30 mouse cellular contexts compared by ENCODE assay signal in the genomic region with DNA sequence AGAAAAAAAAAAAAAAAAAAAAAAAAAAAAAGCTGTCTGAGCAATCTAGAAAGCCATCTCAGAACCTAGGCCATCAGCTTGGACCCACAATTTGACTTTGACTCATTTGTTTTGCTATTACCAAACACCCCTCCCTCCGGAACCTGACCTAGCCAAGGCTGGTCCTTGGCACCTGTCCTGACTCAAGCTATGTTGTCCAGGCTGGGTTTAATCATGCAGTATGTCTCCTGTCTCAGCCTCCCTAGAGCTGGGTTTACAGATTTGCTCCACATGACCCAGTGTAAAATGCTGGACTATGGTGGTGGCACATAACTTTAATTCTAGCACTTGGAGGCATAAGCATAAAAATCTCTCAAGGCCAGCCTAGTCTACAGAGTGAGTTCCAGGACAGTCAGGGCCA. TPM values are rescaled to one million over a fixed set of nuclear protein-coding genes. Genes with fewer than 3 reads are reported as not detected.
DNase-seq lines count a peak whose midpoint lies in the region; ATAC-seq lines count a peak whose summit lies in the region.
"Had no signal": no experiment of that assay in that cellular context is flagged by ENCODE, and none has a peak within 500 bp of the region (broad histone marks: within the 10 kb centered on the region; RNA-seq: fewer than 3 reads in every experiment).

No protein-coding gene starts in this region.

- H3K27ac ChIP-seq in forebrain, embryonic 15.5 days (replicated peaks) = no peak overlapping the region
- H3K27ac ChIP-seq in forebrain, embryonic 10.5 days = no peak overlapping the region
- H3K27ac ChIP-seq in kidney, embryonic 16.5 days (ENCODE audit: low read length) = no peak overlapping the region
- H3K27ac ChIP-seq in midbrain, embryonic 16.5 days (ENCODE audit: low read length) = no peak overlapping the region
- H3K27ac ChIP-seq in midbrain, embryonic 10.5 days (replicated peaks) = no peak overlapping the region
- H3K27ac ChIP-seq: embryonic facial prominence, embryonic 10.5 days; embryonic facial prominence, embryonic 15.5 days; forebrain, embryonic 13.5 days; gastrocnemius, adult 2 months; heart, embryonic 15.5 days; hindbrain, embryonic 12.5 days; kidney, postnatal 0 days; limb, embryonic 13.5 days; lung, embryonic 15.5 days; neural tube, embryonic 12.5 days; stomach, postnatal 0 days had no signal

- no peak for DNase-seq in forebrain, embryonic 10.5 days (ENCODE audit: extremely low spot score, low spot score)
- DNase-seq in kidney, postnatal 14 days = no peak
- DNase-seq in midbrain, embryonic 10.5 days (ENCODE audit: low spot score) = no peak
- DNase-seq in left cerebral cortex, postnatal 25 days (ENCODE audit: low spot score in 2 of 2) = no peak
- DNase-seq: B cell, adult 2 months; cerebellum, adult 8-10 months; cerebellum, postnatal 25 days; gastrocnemius, adult 2 months; gastrocnemius, postnatal 36 days; heart, postnatal 36 days; kidney, adult 2 months; layer of hippocampus, adult 9-11 months; midbrain, embryonic 14.5 days; right cerebral cortex, adult 18-20 months; right cerebral cortex, postnatal 4 days; thymus, postnatal 4 days had no signal

- no peaks in the 10 kb centered on the region for H3K9me3 ChIP-seq in forebrain, embryonic 15.5 days
- no peaks in the 10 kb centered on the region for H3K9me3 ChIP-seq in forebrain, embryonic 10.5 days
- no peaks in the 10 kb centered on the region for H3K9me3 ChIP-seq in kidney, embryonic 16.5 days (ENCODE audit: low read length)
- H3K9me3 ChIP-seq in midbrain, embryonic 16.5 days (replicated peaks; ENCODE audit: control insufficient read depth, low read length, poor library complexity, severe bottlenecking) = no peaks in the 10 kb centered on the region
- no peaks in the 10 kb centered on the region for H3K9me3 ChIP-seq in midbrain, embryonic 10.5 days (replicated peaks)
- H3K9me3 ChIP-seq: embryonic facial prominence, embryonic 10.5 days; embryonic facial prominence, embryonic 15.5 days; forebrain, embryonic 13.5 days; heart, embryonic 15.5 days; hindbrain, embryonic 12.5 days; limb, embryonic 13.5 days; lung, embryonic 15.5 days; neural tube, embryonic 12.5 days had no signal

- ATAC-seq in forebrain, embryonic 15.5 days (replicated peaks) = 0 out of 2 replicates have a peak, but pooled peaks have one; percentile 25
- 0 out of 2 replicates have a peak, but pooled peaks have one; percentile 39 for ATAC-seq in kidney, embryonic 16.5 days (ENCODE audit: low FRiP score, low TSS enrichment)
- ATAC-seq in midbrain, embryonic 16.5 days = 0 out of 2 replicates have a peak, but pooled peaks have one; percentile 21
- 0 out of 2 replicates have a peak, but pooled peaks have one; percentile 8 for ATAC-seq in monocyte, adult 5-6 weeks (replicated peaks; ENCODE audit: insufficient number of reproducible peaks, low FRiP score, low TSS enrichment, poor library complexity, severe bottlenecking)
- ATAC-seq: forebrain, embryonic 13.5 days had no signal

- no peaks in the 10 kb centered on the region for H3K4me1 ChIP-seq in forebrain, embryonic 15.5 days
- no peaks in the 10 kb centered on the region for H3K4me1 ChIP-seq in forebrain, embryonic 10.5 days
- no peaks in the 10 kb centered on the region for H3K4me1 ChIP-seq in kidney, embryonic 16.5 days (ENCODE audit: insufficient read depth, low read length)
- H3K4me1 ChIP-seq in midbrain, embryonic 16.5 days (ENCODE audit: control insufficient read depth, insufficient read depth, low read length) = no peaks in the 10 kb centered on the region
- H3K4me1 ChIP-seq in midbrain, embryonic 10.5 days = no peaks in the 10 kb centered on the region
- H3K4me1 ChIP-seq: embryonic facial prominence, embryonic 10.5 days; embryonic facial prominence, embryonic 15.5 days; forebrain, embryonic 13.5 days; heart, embryonic 15.5 days; hindbrain, embryonic 12.5 days; limb, embryonic 13.5 days; lung, embryonic 15.5 days; neural tube, embryonic 12.5 days had no signal

- intact Hi-C loops in left cerebral cortex, postnatal 25 days (cut with DNase I) = no loop called here

- H3K4me2 ChIP-seq in forebrain, embryonic 15.5 days (replicated peaks) = no peak overlapping the region
- H3K4me2 ChIP-seq in kidney, embryonic 16.5 days (replicated peaks; ENCODE audit: low read depth, low read length) = no peak overlapping the region
- no peak overlapping the region for H3K4me2 ChIP-seq in midbrain, embryonic 16.5 days (ENCODE audit: low read length)
- H3K4me2 ChIP-seq: embryonic facial prominence, embryonic 15.5 days; forebrain, embryonic 13.5 days; heart, embryonic 15.5 days; hindbrain, embryonic 12.5 days; limb, embryonic 13.5 days; lung, embryonic 15.5 days; neural tube, embryonic 12.5 days had no signal

- 98% methylated on average over 1 of the region's 1 CpGs for WGBS in forebrain, embryonic 15.5 days
- 100% methylated on average over 1 of the region's 1 CpGs for WGBS in forebrain, embryonic 10.5 days
- WGBS in kidney, embryonic 16.5 days = 96% methylated on average over 1 of the region's 1 CpGs
- WGBS in midbrain, embryonic 16.5 days = 95% methylated on average over 1 of the region's 1 CpGs
- WGBS in midbrain, embryonic 10.5 days = 100% methylated on average over 1 of the region's 1 CpGs

- no peak overlapping the region for H3K9ac ChIP-seq in forebrain, embryonic 15.5 days (replicated peaks)
- H3K9ac ChIP-seq in kidney, embryonic 16.5 days (replicated peaks; ENCODE audit: low read length) = no peak overlapping the region
- H3K9ac ChIP-seq in midbrain, embryonic 16.5 days (ENCODE audit: low read depth, low read length) = no peak overlapping the region
- H3K9ac ChIP-seq: embryonic facial prominence, embryonic 15.5 days; forebrain, embryonic 13.5 days; heart, embryonic 15.5 days; hindbrain, embryonic 12.5 days; limb, embryonic 13.5 days; lung, embryonic 15.5 days; neural tube, embryonic 12.5 days had no signal

- H3K36me3 ChIP-seq in forebrain, embryonic 15.5 days = peaks cover 14% of the 10 kb centered on the region
- peaks cover 24% of the 10 kb centered on the region for H3K36me3 ChIP-seq in forebrain, embryonic 10.5 days (replicated peaks)
- peaks cover 13% of the 10 kb centered on the region for H3K36me3 ChIP-seq in kidney, embryonic 16.5 days (ENCODE audit: insufficient read depth, low read length)
- H3K36me3 ChIP-seq in midbrain, embryonic 16.5 days (ENCODE audit: control insufficient read depth, insufficient read depth, low read length) = peaks cover 16% of the 10 kb centered on the region
- H3K36me3 ChIP-seq in midbrain, embryonic 10.5 days = peaks cover 23% of the 10 kb centered on the region

- H3K27me3 ChIP-seq in forebrain, embryonic 15.5 days = no peaks in the 10 kb centered on the region
- H3K27me3 ChIP-seq in forebrain, embryonic 10.5 days (ENCODE audit: poor library complexity, severe bottlenecking) = no peaks in the 10 kb centered on the region
- no peaks in the 10 kb centered on the region for H3K27me3 ChIP-seq in kidney, embryonic 16.5 days (ENCODE audit: insufficient read depth, low read length)
- H3K27me3 ChIP-seq in midbrain, embryonic 16.5 days (ENCODE audit: control insufficient read depth, insufficient read depth, low read depth, low read length) = no peaks in the 10 kb centered on the region
- H3K27me3 ChIP-seq in midbrain, embryonic 10.5 days (ENCODE audit: low read depth, poor library complexity, severe bottlenecking) = no peaks in the 10 kb centered on the region
- H3K27me3 ChIP-seq: embryonic facial prominence, embryonic 15.5 days; forebrain, embryonic 13.5 days; heart, embryonic 15.5 days; hindbrain, embryonic 12.5 days; limb, embryonic 13.5 days; lung, embryonic 15.5 days; neural tube, embryonic 12.5 days had no signal

- H3K4me3 ChIP-seq in forebrain, embryonic 15.5 days = no peak overlapping the region
- H3K4me3 ChIP-seq in forebrain, embryonic 10.5 days = no peak overlapping the region
- H3K4me3 ChIP-seq in kidney, embryonic 16.5 days (ENCODE audit: low read length) = no peak overlapping the region
- H3K4me3 ChIP-seq in midbrain, embryonic 16.5 days (ENCODE audit: low read depth, low read length) = no peak overlapping the region
- H3K4me3 ChIP-seq in midbrain, embryonic 10.5 days = no peak overlapping the region
- H3K4me3 ChIP-seq: embryonic facial prominence, embryonic 10.5 days; embryonic facial prominence, embryonic 15.5 days; forebrain, embryonic 13.5 days; gastrocnemius, adult 2 months; heart, embryonic 15.5 days; hindbrain, embryonic 12.5 days; limb, embryonic 13.5 days; lung, embryonic 15.5 days; neural tube, embryonic 12.5 days had no signal

RNA-seq across cellular contexts. Expression of gene Ctsh, which starts 29.0 kb away (rescaled TPM):
- polyA plus RNA-seq in forebrain, embryonic 15.5 days (2015; fragmentation: Nextera tagmentation; extraction: Ambion mirVana) = 16.1 and 21.9 TPM in 2 replicates
- polyA plus RNA-seq in forebrain, embryonic 10.5 days (2016; fragmentation: Nextera tagmentation; extraction: Ambion mirVana) = 6.0 TPM in 2 replicates
- polyA plus RNA-seq in kidney, embryonic 16.5 days (2015; fragmentation: Nextera tagmentation; extraction: Ambion mirVana) = 123 and 152 TPM in 2 replicates
- polyA plus RNA-seq in midbrain, embryonic 16.5 days (2015; fragmentation: Nextera tagmentation; extraction: Ambion mirVana) = 20.0 and 25.2 TPM in 2 replicates
- polyA plus RNA-seq in midbrain, embryonic 10.5 days (2016; fragmentation: Nextera tagmentation; extraction: Ambion mirVana) = 7.0 and 8.0 TPM in 2 replicates
- total RNA-seq in monocyte, adult 5-6 weeks (2017) = 117 to 205 TPM (median 169 TPM) in 3 replicates
- 10 to 100 TPM; 20.5 TPM for total RNA-seq in left cerebral cortex, postnatal 25 days (2021)

RNA-seq across cellular contexts. Expression of gene Morf4l1, which starts 31.6 kb away (rescaled TPM):
- 477 and 483 TPM in 2 replicates for polyA plus RNA-seq in forebrain, embryonic 15.5 days (2015; fragmentation: Nextera tagmentation; extraction: Ambion mirVana)
- polyA plus RNA-seq in forebrain, embryonic 10.5 days (2016; fragmentation: Nextera tagmentation; extraction: Ambion mirVana) = 528 and 553 TPM in 2 replicates
- polyA plus RNA-seq in kidney, embryonic 16.5 days (2015; fragmentation: Nextera tagmentation; extraction: Ambion mirVana) = 444 and 471 TPM in 2 replicates
- polyA plus RNA-seq in midbrain, embryonic 16.5 days (2015; fragmentation: Nextera tagmentation; extraction: Ambion mirVana) = 627 and 665 TPM in 2 replicates
- polyA plus RNA-seq in midbrain, embryonic 10.5 days (2016; fragmentation: Nextera tagmentation; extraction: Ambion mirVana) = 603 and 629 TPM in 2 replicates
- 337 to 441 TPM (median 353 TPM) in 3 replicates for total RNA-seq in monocyte, adult 5-6 weeks (2017)
- total RNA-seq in left cerebral cortex, postnatal 25 days (2021) = 100 to 1,000 TPM; 411 to 422 TPM
